Mouse (Mus musculus) hindbrain, embryonic 10.5 days (tissue): ENCODE measurements around the gene Pi4ka. TPM values are rescaled to one million over a fixed set of nuclear protein-coding genes. Genes with fewer than 3 reads are reported as not detected.

Source experiments
- DNase-seq: peaks from one replicate; pipeline ENCODE4 v3.0.0-alpha.2; 2017; ENCODE audit warnings: low spot score
- H3K27ac ChIP-seq: fragments of 300-500 bp; sonication (generic); 2 replicates; pipeline ENCODE4 v1.5.1; 2016; ENCODE audit warnings: mild to moderate bottlenecking, moderate library complexity
- H3K27me3 ChIP-seq: fragments of 300-500 bp; sonication (generic); 2 replicates; pipeline ENCODE4 v1.6.1; 2016; ENCODE audit warnings: mild to moderate bottlenecking; ENCODE audit not compliant: poor library complexity, insufficient read depth, severe bottlenecking
- H3K36me3 ChIP-seq: fragments of 300-500 bp; sonication (generic); 2 replicates; pipeline ENCODE4 v1.6.1; 2016; ENCODE audit warnings: mild to moderate bottlenecking, moderate library complexity
- H3K4me1 ChIP-seq: fragments of 300-500 bp; sonication (generic); replicated peaks from 2 replicates; pipeline ENCODE4 v1.6.1; 2016; ENCODE audit warnings: mild to moderate bottlenecking
- H3K4me3 ChIP-seq: fragments of 300-500 bp; sonication (generic); 2 replicates; pipeline ENCODE4 v1.5.1; 2016; ENCODE audit warnings: mild to moderate bottlenecking, moderate library complexity
- H3K9me3 ChIP-seq: fragments of 300-500 bp; sonication (generic); 2 replicates; pipeline ENCODE4 v1.6.1; 2016; ENCODE audit warnings: mild to moderate bottlenecking, moderate library complexity
- WGBS: fragments of 180-500 bp; shearing (Covaris S2); methylation state at CpG from one replicate; pipeline ENCODE4 v1.1.7; 2016; 5-methylcytosine and 5-hydroxymethylcytosine counted together
- polyA plus RNA-seq: library from polyadenylated mRNA; unstranded; fragments of >200 nt; fragmentation: Nextera tagmentation; extraction: Ambion mirVana; gene quantifications from 2 replicates; pipeline ENCODE4 v1.2.1, GENCODE M21; 2016

Pi4ka gene
- polyA plus RNA-seq, 1 experiment from 2014 or later: 48.4 TPM

- Histone ChIP-seq H3K36me3 (peaks cover 45% of the 10 kb centered on the region), H3K27me3 (no peaks in the 10 kb centered on the region), H3K4me3 (no peak overlapping the region), H3K27ac (no peak overlapping the region), H3K9me3 (no peaks in the 10 kb centered on the region), H3K4me1 (no peaks in the 10 kb centered on the region)
- WGBS: 93% methylated on average over 4 of the region's 4 CpGs
- no peak for DNase-seq
These were observed 23.8 kb downstream of the Pi4ka start for GRCm38 (mm10) chr16:17382306-17382705.

GRCm38 (mm10) chr16:17358787-17359186 is 47.3 kb downstream of the Pi4ka start:
- H3K27me3 ChIP-seq: no peaks in the 10 kb centered on the region
- WGBS: 95% methylated on average over 4 of the region's 4 CpGs
- no peaks in the 10 kb centered on the region for H3K9me3 ChIP-seq
- no peak for DNase-seq
- H3K36me3 ChIP-seq: peaks cover 66% of the 10 kb centered on the region
- H3K4me1 ChIP-seq: no peaks in the 10 kb centered on the region
- no peak overlapping the region for H3K27ac ChIP-seq
- H3K4me3 ChIP-seq: no peak overlapping the region

- Histone ChIP-seq H3K4me3 (no peak overlapping the region), H3K27me3 (no peaks in the 10 kb centered on the region), H3K4me1 (no peaks in the 10 kb centered on the region), H3K9me3 (no peaks in the 10 kb centered on the region), H3K36me3 (peaks cover 69% of the 10 kb centered on the region), H3K27ac (no peak overlapping the region)
- no peak for DNase-seq
- 94% methylated on average over 6 of the region's 6 CpGs for WGBS
These were observed 50.1 kb downstream of the Pi4ka start for GRCm38 (mm10) chr16:17356031-17356430.

GRCm38 (mm10) chr16:17346766-17347165 is 59.3 kb downstream of the Pi4ka start:
- no peak for DNase-seq
- 96% methylated on average over 1 of the region's 1 CpGs for WGBS
- H3K27me3 ChIP-seq: no peaks in the 10 kb centered on the region
- peaks cover 57% of the 10 kb centered on the region for H3K36me3 ChIP-seq
- H3K4me1 ChIP-seq: no peaks in the 10 kb centered on the region
- no peak overlapping the region for H3K27ac ChIP-seq
- H3K9me3 ChIP-seq: no peaks in the 10 kb centered on the region
- H3K4me3 ChIP-seq: no peak overlapping the region

GRCm38 (mm10) chr16:17345813-17346155 is 60.3 kb downstream of the Pi4ka start:
- H3K4me1 ChIP-seq: no peaks in the 10 kb centered on the region
- WGBS: 89% methylated on average over 2 of the region's 2 CpGs
- no peak for DNase-seq
- peaks cover 48% of the 10 kb centered on the region for H3K36me3 ChIP-seq
- no peaks in the 10 kb centered on the region for H3K27me3 ChIP-seq
- H3K4me3 ChIP-seq: no peak overlapping the region
- H3K27ac ChIP-seq: no peak overlapping the region
- H3K9me3 ChIP-seq: no peaks in the 10 kb centered on the region

- Histone ChIP-seq H3K4me1 (no peaks in the 10 kb centered on the region), H3K27ac (no peak overlapping the region), H3K27me3 (no peaks in the 10 kb centered on the region), H3K9me3 (no peaks in the 10 kb centered on the region), H3K4me3 (no peak overlapping the region), H3K36me3 (peaks cover 42% of the 10 kb centered on the region)
- WGBS: 91% methylated on average over 8 of the region's 8 CpGs
- no peak for DNase-seq
These were observed 60.8 kb downstream of the Pi4ka start for GRCm38 (mm10) chr16:17345141-17345812.

- WGBS: 88% methylated on average over 4 of the region's 4 CpGs
- no peaks in the 10 kb centered on the region for H3K9me3 ChIP-seq
- DNase-seq: no peak
- no peak overlapping the region for H3K4me3 ChIP-seq
- H3K4me1 ChIP-seq: no peaks in the 10 kb centered on the region
- H3K27me3 ChIP-seq: no peaks in the 10 kb centered on the region
- H3K36me3 ChIP-seq: peaks cover 24% of the 10 kb centered on the region
- H3K27ac ChIP-seq: no peak overlapping the region
These were observed 64.3 kb downstream of the Pi4ka start for GRCm38 (mm10) chr16:17341847-17342246.

GRCm38 (mm10) chr16:17340705-17341104 is 65.4 kb downstream of the Pi4ka start:
- 83% methylated on average over 2 of the region's 2 CpGs for WGBS
- Histone ChIP-seq H3K36me3 (peaks cover 28% of the 10 kb centered on the region), H3K27me3 (no peaks in the 10 kb centered on the region), H3K27ac (no peak overlapping the region), H3K4me1 (no peaks in the 10 kb centered on the region), H3K4me3 (no peak overlapping the region), H3K9me3 (no peaks in the 10 kb centered on the region)
- DNase-seq: no peak

- WGBS: 91% methylated on average over 7 of the region's 7 CpGs
- H3K9me3 ChIP-seq: no peaks in the 10 kb centered on the region
- H3K36me3 ChIP-seq: peaks cover 29% of the 10 kb centered on the region
- no peak overlapping the region for H3K27ac ChIP-seq
- no peaks in the 10 kb centered on the region for H3K27me3 ChIP-seq
- no peak overlapping the region for H3K4me3 ChIP-seq
- DNase-seq: no peak
- H3K4me1 ChIP-seq: no peaks in the 10 kb centered on the region
These were observed 66.4 kb downstream of the Pi4ka start for GRCm38 (mm10) chr16:17339701-17340100.

GRCm38 (mm10) chr16:17336089-17336488 is 70.0 kb downstream of the Pi4ka start:
- no peaks in the 10 kb centered on the region for H3K27me3 ChIP-seq
- H3K4me3 ChIP-seq: no peak overlapping the region
- no peaks in the 10 kb centered on the region for H3K9me3 ChIP-seq
- peaks cover 16% of the 10 kb centered on the region; the same call in 1 of the 2 replicates for H3K36me3 ChIP-seq
- H3K4me1 ChIP-seq: no peaks in the 10 kb centered on the region
- 72% methylated on average over 1 of the region's 1 CpGs for WGBS
- no peak overlapping the region for H3K27ac ChIP-seq
- DNase-seq: no peak

- DNase-seq: no peak
- Histone ChIP-seq H3K36me3 (peaks cover 23% of the 10 kb centered on the region; the same call in 1 of the 2 replicates), H3K4me1 (no peaks in the 10 kb centered on the region), H3K27me3 (no peaks in the 10 kb centered on the region), H3K9me3 (no peaks in the 10 kb centered on the region), H3K4me3 (no peak overlapping the region), H3K27ac (no peak overlapping the region)
These were observed 71.5 kb downstream of the Pi4ka start for GRCm38 (mm10) chr16:17334574-17334973.

- H3K36me3 ChIP-seq: peaks cover 23% of the 10 kb centered on the region; the same call in 1 of the 2 replicates
- no peaks in the 10 kb centered on the region for H3K27me3 ChIP-seq
- WGBS: 91% methylated on average over 5 of the region's 5 CpGs
- H3K27ac ChIP-seq: no peak overlapping the region
- H3K4me3 ChIP-seq: no peak overlapping the region
- H3K4me1 ChIP-seq: no peaks in the 10 kb centered on the region
- H3K9me3 ChIP-seq: no peaks in the 10 kb centered on the region
- no peak for DNase-seq
These were observed 74.3 kb downstream of the Pi4ka start for GRCm38 (mm10) chr16:17331855-17332254.

GRCm38 (mm10) chr16:17331116-17331515 is 75.0 kb downstream of the Pi4ka start, which contains the start of gene Serpind1:
Serpind1 (plus strand) TSS chr16:17331371.
- Histone ChIP-seq H3K4me3 (no peak within 1 kb of the TSS), H3K27ac (no peak within 1 kb of the TSS), H3K9me3 (no peaks in the 10 kb centered on the region), H3K36me3 (peaks cover 18% of the 10 kb centered on the region; the same call in 1 of the 2 replicates), H3K4me1 (no peaks in the 10 kb centered on the region), H3K27me3 (no peaks in the 10 kb centered on the region)
- WGBS: 79% methylated on average over 2 of the region's 2 CpGs
- DNase-seq: no peak
